Mouse (Mus musculus): ENCODE measurements around the gene Cmah.

GRCm38 (mm10) chr13:24467806-24468205 is 140.6 kb downstream of the Cmah start:
- TF ChIP-seq POLR2A (IDR thresholded peaks at IDR 0.05; ENCODE audit: low read depth, low read length) (no peak), CTCF (IDR thresholded peaks at IDR 0.05; ENCODE audit: extremely low read depth, insufficient read depth, insufficient read length, insufficient replicate concordance) (no peak)

Measured in spleen, adult 2 months (tissue).